Mouse (Mus musculus) E14TG2a.4 (cell line): ENCODE measurements around the gene Cdhr5.

Source experiments
- CTCF ChIP-seq: conservative IDR thresholded peaks from 2 replicates; pipeline ENCODE4 v1.5.1; 2014; ENCODE audit warnings: low read length
- POU5F1 ChIP-seq: IDR thresholded peaks from 2 replicates; pipeline ENCODE4 v1.6.1; 2014; ENCODE audit warnings: low read length, borderline replicate concordance

- no peak for TF ChIP-seq CTCF
- TF ChIP-seq POU5F1: no peak
Observed at GRCm38 (mm10) chr7:141304537-141304936, 28.0 kb upstream of the Cdhr5 start.
